Comparison of ENCODE assay signal across 8 mouse cellular contexts in the genomic region with DNA sequence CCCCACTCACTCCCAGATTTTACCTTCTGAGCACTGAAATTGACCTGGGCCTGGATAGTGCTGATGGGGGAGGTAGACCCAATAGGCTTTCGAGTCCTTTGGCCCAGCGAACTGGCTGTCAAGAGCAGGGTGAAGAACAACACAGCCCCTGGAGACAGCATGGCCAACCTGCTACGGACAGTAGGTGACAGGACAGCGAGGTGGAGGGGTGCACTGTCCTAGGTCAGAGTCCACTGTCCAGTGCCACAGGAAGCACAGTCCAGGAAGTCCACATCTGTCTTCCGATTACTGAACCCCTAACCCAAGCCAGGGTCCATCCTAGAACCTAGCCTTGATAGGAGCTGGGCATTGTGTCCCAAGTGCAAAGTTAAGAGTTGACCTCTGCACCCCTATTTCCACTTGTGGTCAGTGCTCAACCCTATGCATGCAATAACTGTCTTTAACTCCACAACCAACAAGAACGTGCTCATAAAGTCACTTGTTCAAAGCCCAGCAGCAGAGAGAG. TPM values are rescaled to one million over a fixed set of nuclear protein-coding genes. Genes with fewer than 3 reads are reported as not detected.
DNase-seq lines count a peak whose midpoint lies in the region; ATAC-seq lines count a peak whose summit lies in the region.

No protein-coding gene starts in this region.

- peak overlapping the region; percentile 83 for H3K4me2 ChIP-seq in lung, embryonic 15.5 days
- H3K4me2 ChIP-seq in embryonic facial prominence, embryonic 14.5 days (ENCODE audit: low read depth, low read length): peak overlapping the region; percentile 94
- peak overlapping the region; percentile 60 for H3K4me2 ChIP-seq in intestine, embryonic 14.5 days (ENCODE audit: low read length)
- peak overlapping the region; percentile 93 for H3K4me2 ChIP-seq in midbrain, embryonic 14.5 days (ENCODE audit: low read length)

- peak overlapping the region; percentile 58 for H3K9ac ChIP-seq in lung, embryonic 15.5 days
- peak overlapping the region; percentile 93 for H3K9ac ChIP-seq in embryonic facial prominence, embryonic 14.5 days (ENCODE audit: low read depth, low read length)
- H3K9ac ChIP-seq in intestine, embryonic 14.5 days (ENCODE audit: low read length): peak overlapping the region; percentile 48
- peak overlapping the region; percentile 97; the same call in 1 of the 2 replicates for H3K9ac ChIP-seq in midbrain, embryonic 14.5 days (replicated peaks; ENCODE audit: low read length)

- H3K27me3 ChIP-seq in lung, embryonic 15.5 days: no peaks in the 10 kb centered on the region
- H3K27me3 ChIP-seq in embryonic facial prominence, embryonic 14.5 days (replicated peaks; ENCODE audit: control insufficient read depth, insufficient read depth, low read length): no peaks in the 10 kb centered on the region
- no peaks in the 10 kb centered on the region for H3K27me3 ChIP-seq in intestine, embryonic 14.5 days (replicated peaks; ENCODE audit: control insufficient read depth, insufficient read depth, low read length)
- H3K27me3 ChIP-seq in midbrain, embryonic 14.5 days (ENCODE audit: control insufficient read depth, insufficient read depth, low read length): no peaks in the 10 kb centered on the region

- ATAC-seq in lung, embryonic 15.5 days (ENCODE audit: borderline replicate concordance, extremely low read depth, low FRiP score, low TSS enrichment): peak; percentile 10; the same call in 1 of the 2 replicates
- 0 out of 2 replicates have a peak, but pooled peaks have one; percentile 2 for ATAC-seq in embryonic facial prominence, embryonic 14.5 days (ENCODE audit: low read depth)
- ATAC-seq in intestine, embryonic 14.5 days (replicated peaks; ENCODE audit: low FRiP score, low TSS enrichment, low read depth): peak; percentile 24
- peak; percentile 38; the same call in 1 of the 2 replicates for ATAC-seq in midbrain, embryonic 14.5 days (ENCODE audit: low FRiP score, low TSS enrichment)

- no peak for DNase-seq in lung, postnatal 25 days (ENCODE audit: low spot score)
- no peak for DNase-seq in embryonic facial prominence, embryonic 14.5 days (ENCODE audit: low spot score)
- no peak for DNase-seq in intestine, embryonic 14.5 days (ENCODE audit: low spot score)
- DNase-seq in midbrain, embryonic 14.5 days: no peak
- no peak for DNase-seq in urinary bladder, postnatal 14 days (ENCODE audit: low spot score)
- DNase-seq in adipocyte (ENCODE audit: low spot score): no peak
- DNase-seq in thymus, postnatal 10 days (ENCODE audit: low spot score in 2 of 2): no peak

- H3K27ac ChIP-seq in lung, embryonic 15.5 days: peak overlapping the region; percentile 64; the same call in 1 of the 2 replicates
- H3K27ac ChIP-seq in embryonic facial prominence, embryonic 14.5 days (replicated peaks; ENCODE audit: low read depth, low read length): no peak overlapping the region
- no peak overlapping the region for H3K27ac ChIP-seq in intestine, embryonic 14.5 days (ENCODE audit: low read depth)
- 0 out of 2 replicates have a peak overlapping the region, but pooled peaks have one; percentile 4 for H3K27ac ChIP-seq in midbrain, embryonic 14.5 days (replicated peaks; ENCODE audit: low read depth, low read length)

- no peaks in the 10 kb centered on the region for H3K9me3 ChIP-seq in lung, embryonic 15.5 days
- H3K9me3 ChIP-seq in embryonic facial prominence, embryonic 14.5 days (ENCODE audit: control insufficient read depth, low read length): no peaks in the 10 kb centered on the region
- H3K9me3 ChIP-seq in intestine, embryonic 14.5 days (ENCODE audit: control insufficient read depth, low read length): no peaks in the 10 kb centered on the region
- H3K9me3 ChIP-seq in midbrain, embryonic 14.5 days (ENCODE audit: control insufficient read depth, low read length): no peaks in the 10 kb centered on the region

- H3K4me3 ChIP-seq in lung, embryonic 15.5 days: peak overlapping the region; percentile 92
- H3K4me3 ChIP-seq in embryonic facial prominence, embryonic 14.5 days (ENCODE audit: low read depth, low read length): peak overlapping the region; percentile 76
- peak overlapping the region; percentile 97 for H3K4me3 ChIP-seq in intestine, embryonic 14.5 days (ENCODE audit: low read depth, low read length)
- peak overlapping the region; percentile 87 for H3K4me3 ChIP-seq in midbrain, embryonic 14.5 days (replicated peaks; ENCODE audit: low read depth, low read length)

- peaks cover 21% of the 10 kb centered on the region for H3K36me3 ChIP-seq in lung, embryonic 15.5 days
- H3K36me3 ChIP-seq in embryonic facial prominence, embryonic 14.5 days (ENCODE audit: control insufficient read depth, insufficient read depth, low read length): peaks cover 22% of the 10 kb centered on the region
- H3K36me3 ChIP-seq in intestine, embryonic 14.5 days (ENCODE audit: control insufficient read depth, insufficient read depth, low read length): peaks cover 22% of the 10 kb centered on the region
- peaks cover 22% of the 10 kb centered on the region for H3K36me3 ChIP-seq in midbrain, embryonic 14.5 days (ENCODE audit: control insufficient read depth, insufficient read depth, low read length)

- peaks cover 20% of the 10 kb centered on the region for H3K4me1 ChIP-seq in lung, embryonic 15.5 days
- peaks cover 9% of the 10 kb centered on the region for H3K4me1 ChIP-seq in embryonic facial prominence, embryonic 14.5 days (ENCODE audit: control insufficient read depth, insufficient read depth, low read length)
- peaks cover 10% of the 10 kb centered on the region for H3K4me1 ChIP-seq in intestine, embryonic 14.5 days (replicated peaks; ENCODE audit: control insufficient read depth, insufficient read depth, low read length)
- peaks cover 14% of the 10 kb centered on the region for H3K4me1 ChIP-seq in midbrain, embryonic 14.5 days (ENCODE audit: control insufficient read depth, insufficient read depth, low read length)

- WGBS in lung, embryonic 15.5 days: 62% methylated on average over 6 of the region's 6 CpGs
- 68% methylated on average over 6 of the region's 6 CpGs for WGBS in embryonic facial prominence, embryonic 14.5 days
- WGBS in intestine, embryonic 14.5 days: 67% methylated on average over 6 of the region's 6 CpGs
- WGBS in midbrain, embryonic 14.5 days: 72% methylated on average over 6 of the region's 6 CpGs

RNA-seq across cellular contexts. Expression of a gene that starts 0.4 kb away (rescaled TPM):
- 72.8 and 76.2 TPM in 2 replicates for polyA plus RNA-seq in lung, embryonic 15.5 days (2015; fragmentation: Nextera tagmentation; extraction: Ambion mirVana)
- 56.9 and 73.6 TPM in 2 replicates for polyA plus RNA-seq in embryonic facial prominence, embryonic 14.5 days (2014; fragmentation: Nextera tagmentation; extraction: Ambion mirVana)
- polyA plus RNA-seq in intestine, embryonic 14.5 days (2014; fragmentation: Nextera tagmentation; extraction: Ambion mirVana): 72.9 and 79.3 TPM in 2 replicates
- polyA plus RNA-seq in midbrain, embryonic 14.5 days (2014; fragmentation: Nextera tagmentation; extraction: Ambion mirVana): 110 and 117 TPM in 2 replicates

RNA-seq across cellular contexts. Expression of a gene that starts 1.4 kb away (rescaled TPM):
- polyA plus RNA-seq in lung, embryonic 15.5 days (2015; fragmentation: Nextera tagmentation; extraction: Ambion mirVana): 5.8 and 6.6 TPM in 2 replicates
- 5.0 and 5.1 TPM in 2 replicates for polyA plus RNA-seq in embryonic facial prominence, embryonic 14.5 days (2014; fragmentation: Nextera tagmentation; extraction: Ambion mirVana)
- polyA plus RNA-seq in intestine, embryonic 14.5 days (2014; fragmentation: Nextera tagmentation; extraction: Ambion mirVana): 5.9 and 6.3 TPM in 2 replicates
- 5.5 and 6.1 TPM in 2 replicates for polyA plus RNA-seq in midbrain, embryonic 14.5 days (2014; fragmentation: Nextera tagmentation; extraction: Ambion mirVana)

RNA-seq across cellular contexts. Expression of a gene that starts 6.4 kb away (rescaled TPM):
- polyA plus RNA-seq in lung, embryonic 15.5 days (2015; fragmentation: Nextera tagmentation; extraction: Ambion mirVana): not detected in 2 replicates
- not detected in 2 replicates for polyA plus RNA-seq in embryonic facial prominence, embryonic 14.5 days (2014; fragmentation: Nextera tagmentation; extraction: Ambion mirVana)
- polyA plus RNA-seq in intestine, embryonic 14.5 days (2014; fragmentation: Nextera tagmentation; extraction: Ambion mirVana): not detected in 2 replicates
- polyA plus RNA-seq in midbrain, embryonic 14.5 days (2014; fragmentation: Nextera tagmentation; extraction: Ambion mirVana): not detected in 2 replicates

RNA-seq across cellular contexts. Expression of a gene that starts 30.3 kb away (rescaled TPM):
- polyA plus RNA-seq in lung, embryonic 15.5 days (2015; fragmentation: Nextera tagmentation; extraction: Ambion mirVana): 10.2 and 24.3 TPM in 2 replicates
- polyA plus RNA-seq in embryonic facial prominence, embryonic 14.5 days (2014; fragmentation: Nextera tagmentation; extraction: Ambion mirVana): 156 and 191 TPM in 2 replicates
- polyA plus RNA-seq in intestine, embryonic 14.5 days (2014; fragmentation: Nextera tagmentation; extraction: Ambion mirVana): 6.2 and 7.9 TPM in 2 replicates
- polyA plus RNA-seq in midbrain, embryonic 14.5 days (2014; fragmentation: Nextera tagmentation; extraction: Ambion mirVana): 3.7 and 71.9 TPM in 2 replicates

RNA-seq across cellular contexts. Expression of a gene that starts 39.2 kb away (rescaled TPM):
- polyA plus RNA-seq in lung, embryonic 15.5 days (2015; fragmentation: Nextera tagmentation; extraction: Ambion mirVana): 31.5 and 37.0 TPM in 2 replicates
- 39.3 and 41.7 TPM in 2 replicates for polyA plus RNA-seq in embryonic facial prominence, embryonic 14.5 days (2014; fragmentation: Nextera tagmentation; extraction: Ambion mirVana)
- polyA plus RNA-seq in intestine, embryonic 14.5 days (2014; fragmentation: Nextera tagmentation; extraction: Ambion mirVana): 25.0 and 27.4 TPM in 2 replicates
- polyA plus RNA-seq in midbrain, embryonic 14.5 days (2014; fragmentation: Nextera tagmentation; extraction: Ambion mirVana): 95.4 and 126 TPM in 2 replicates

Comparison
In these comparisons a context has a peak if more than half of its experiments do, and no peak if none do; other contexts are left out.
1. H3K27ac ChIP-seq: peak in lung, embryonic 15.5 days (single experiment) and midbrain, embryonic 14.5 days (single experiment); none in embryonic facial prominence, embryonic 14.5 days (single experiment) and intestine, embryonic 14.5 days (single experiment).
2. Peak in every context shown above with its lines, with median percentiles within 50 percentile points of each other: ATAC-seq, H3K4me2 ChIP-seq, H3K4me3 ChIP-seq and H3K9ac ChIP-seq.